Mouse (Mus musculus) macrophage (primary cell): ENCODE measurements around the gene Ror2. TPM values are rescaled to one million over a fixed set of nuclear protein-coding genes. Genes with fewer than 3 reads are reported as not detected.

Experiments used
- H3K27ac ChIP-seq: fragments of 350-480 bp; formaldehyde crosslinking; 2 replicates; pipeline ENCODE4 v1.9.0; 2021
- H3K36me3 ChIP-seq: fragments of 350-480 bp; formaldehyde crosslinking; 2 replicates; pipeline ENCODE4 v1.9.0; 2021; ENCODE audit errors: inconsistent target
- H3K4me3 ChIP-seq: fragments of 350-480 bp; formaldehyde crosslinking; 2 replicates; pipeline ENCODE4 v1.9.0; 2021; ENCODE audit errors: inconsistent target
- H3K79me2 ChIP-seq: fragments of 350-480 bp; formaldehyde crosslinking; 2 replicates; pipeline ENCODE4 v1.9.0; 2021; ENCODE audit errors: inconsistent target
- WGBS: methylation state at CpG from one replicate; pipeline ENCODE4 v1.1.7; 2026; ENCODE audit warnings: inconsistent platforms; ENCODE audit not compliant: missing documents; 5-methylcytosine and 5-hydroxymethylcytosine counted together
- polyA plus RNA-seq: library from polyadenylated mRNA; stranded (reverse); fragments of 250-400 nt; gene quantifications from 3 replicates; pipeline ENCODE4 v1.2.4, GENCODE M21; 2018; ENCODE audit warnings: inconsistent platforms

Ror2 gene
- polyA plus RNA-seq, 1 experiment from 2014 or later, result not detected

DNA sequence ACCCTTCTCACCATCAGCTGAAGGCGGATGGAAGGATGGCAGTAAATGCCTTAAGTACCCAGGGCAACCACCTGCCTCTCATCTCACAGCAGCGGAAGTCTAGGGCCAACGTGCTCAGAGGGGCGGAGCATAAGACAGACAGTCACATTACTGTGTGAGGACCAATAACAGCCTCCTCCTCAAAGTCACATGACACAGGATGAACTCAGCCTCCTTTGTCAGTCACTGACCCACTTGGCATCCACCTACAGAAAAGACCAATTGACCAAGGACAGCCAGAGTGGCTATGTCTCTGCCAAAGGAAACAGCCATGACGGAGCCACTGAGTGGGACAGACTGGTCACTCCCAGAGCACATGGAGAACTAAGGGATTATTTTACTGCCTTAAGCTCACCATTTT lies 160.3 kb downstream of the Ror2 start:
- no peak overlapping the region for H3K27ac ChIP-seq
- H3K79me2 ChIP-seq, result no peaks in the 10 kb centered on the region
- WGBS, result 93% methylated on average over 5 of the region's 5 CpGs
- no peaks in the 10 kb centered on the region for H3K36me3 ChIP-seq
- H3K4me3 ChIP-seq, result no peak overlapping the region

DNA sequence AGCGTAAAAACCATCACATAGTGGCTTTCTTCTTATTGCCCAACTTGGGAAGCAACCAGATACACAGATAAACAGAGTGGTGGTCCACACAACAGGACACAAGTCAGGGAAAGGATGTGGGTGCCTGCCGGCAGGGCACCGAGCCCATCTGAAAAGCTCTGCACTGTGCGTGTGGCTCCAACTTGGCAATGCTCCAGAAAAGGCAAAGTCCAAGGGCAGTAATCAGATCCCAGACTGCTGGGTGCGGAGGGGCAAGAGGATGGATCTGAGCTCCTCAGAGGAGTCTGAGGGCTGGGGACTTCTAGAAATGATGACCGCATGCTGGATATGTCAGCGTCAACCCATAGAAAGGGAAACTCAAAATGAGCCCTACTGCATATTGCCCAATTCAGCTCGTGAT lies 163.8 kb downstream of the Ror2 start:
- Histone ChIP-seq H3K4me3 (no peak overlapping the region), H3K36me3 (no peaks in the 10 kb centered on the region), H3K27ac (no peak overlapping the region), H3K79me2 (no peaks in the 10 kb centered on the region)
- WGBS, result 88% methylated on average over 8 of the region's 8 CpGs

DNA sequence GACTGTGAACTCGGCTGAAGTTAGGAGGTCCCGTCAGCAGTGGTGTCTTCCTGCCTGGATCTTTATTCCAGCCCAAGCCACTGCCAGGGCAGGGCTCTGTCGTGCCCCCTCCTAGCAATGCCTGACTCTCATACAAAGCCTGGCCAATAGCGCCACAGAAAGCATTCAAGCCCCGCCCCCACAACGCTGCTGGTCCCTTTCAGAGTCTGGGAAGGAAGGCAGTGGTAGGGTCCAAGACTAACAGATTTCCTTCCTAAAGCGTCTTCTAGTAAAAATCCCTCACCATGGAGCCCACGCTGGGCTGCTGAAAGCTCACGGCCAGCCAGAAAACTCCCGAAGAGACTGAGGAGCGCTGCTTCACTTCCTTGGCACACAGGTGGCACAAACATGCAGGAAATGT lies 165.0 kb downstream of the Ror2 start:
- 14% methylated on average over 11 of the region's 11 CpGs for WGBS
- Histone ChIP-seq H3K27ac (no peak overlapping the region), H3K79me2 (no peaks in the 10 kb centered on the region), H3K4me3 (no peak overlapping the region), H3K36me3 (no peaks in the 10 kb centered on the region)

DNA sequence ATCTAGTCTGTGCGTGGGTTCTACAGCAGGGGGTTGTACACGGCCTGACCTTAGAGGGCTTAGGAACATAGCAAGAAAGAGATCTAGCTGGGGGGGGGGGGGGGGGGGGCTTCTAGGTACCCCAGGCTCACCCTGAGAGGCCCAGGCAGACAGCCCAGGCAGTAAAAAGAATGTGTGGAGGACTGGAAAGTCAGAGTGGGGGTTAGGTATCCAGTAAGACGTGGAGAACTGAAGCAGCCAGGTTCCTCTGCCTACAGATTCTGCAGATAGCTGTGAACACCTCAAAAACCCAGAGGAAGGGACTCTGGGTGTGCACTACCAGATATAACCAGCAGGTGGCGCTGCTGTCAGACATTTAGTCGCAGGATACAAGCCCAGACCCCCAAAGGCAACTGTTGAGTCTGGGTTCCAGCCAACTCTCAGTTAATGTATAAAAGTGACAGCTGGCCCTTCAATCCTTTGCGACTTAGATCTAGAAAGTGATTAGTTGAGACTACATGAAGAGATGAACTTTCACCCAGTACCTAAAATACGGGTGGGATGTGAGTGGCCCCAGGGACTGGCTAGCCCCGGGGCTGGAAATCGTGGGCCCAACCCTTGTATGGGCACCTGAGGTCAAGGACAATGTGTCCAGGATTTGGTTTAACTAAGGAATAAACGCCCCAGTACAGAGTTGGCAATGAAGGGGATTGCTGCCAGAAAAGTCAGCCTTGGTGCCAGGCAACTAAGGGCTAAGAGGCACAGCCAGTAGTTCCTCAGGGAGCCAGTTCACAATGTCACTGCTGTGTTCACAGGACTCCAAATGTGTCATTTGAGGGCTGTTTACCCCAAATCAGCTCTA lies 166.1 kb downstream of the Ror2 start:
- Histone ChIP-seq H3K36me3 (no peaks in the 10 kb centered on the region), H3K27ac (no peak overlapping the region), H3K79me2 (no peaks in the 10 kb centered on the region), H3K4me3 (no peak overlapping the region)
- 41% methylated on average over 10 of the region's 10 CpGs for WGBS

DNA sequence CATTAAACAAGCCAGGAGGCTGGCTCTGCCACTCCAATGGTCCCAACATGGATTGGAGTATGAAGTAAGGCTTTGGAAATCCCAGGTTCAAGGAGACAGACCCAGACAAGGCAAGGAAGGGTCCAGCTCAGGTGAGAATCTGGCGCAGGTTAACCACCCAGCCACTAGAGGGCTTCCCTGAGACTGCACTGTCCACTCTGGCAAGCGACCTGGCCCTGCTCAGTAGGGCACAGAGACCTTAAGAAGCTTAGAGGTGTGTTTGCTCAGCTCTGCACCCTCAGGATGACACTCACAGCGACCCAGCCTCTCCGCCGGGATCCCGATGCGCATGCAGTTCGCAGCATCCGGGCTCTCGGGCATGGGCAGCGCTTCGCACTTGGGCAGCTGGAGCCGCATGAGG lies 167.5 kb downstream of the Ror2 start:
- Histone ChIP-seq H3K27ac (no peak overlapping the region), H3K79me2 (no peaks in the 10 kb centered on the region), H3K4me3 (no peak overlapping the region), H3K36me3 (no peaks in the 10 kb centered on the region)
- 80% methylated on average over 13 of the region's 13 CpGs for WGBS

DNA sequence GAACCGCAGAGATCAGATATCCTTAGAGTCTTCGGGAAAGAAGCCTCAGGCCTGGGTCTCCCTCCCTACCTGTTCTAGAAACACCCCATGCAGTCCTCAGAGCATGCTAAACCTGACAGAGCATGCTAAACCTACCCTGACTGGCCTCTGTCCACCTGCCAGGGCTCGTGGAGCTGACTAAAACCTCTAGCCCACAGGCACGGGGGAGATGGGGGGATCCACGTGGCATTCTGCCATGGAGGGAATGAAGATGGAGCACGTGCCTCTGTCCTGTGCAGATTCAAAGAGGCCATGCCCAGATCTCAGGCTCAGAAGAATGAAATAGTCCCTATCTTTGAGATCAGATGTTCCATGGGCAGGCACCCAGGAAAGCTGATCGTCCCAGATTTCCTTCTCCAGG lies 168.0 kb downstream of the Ror2 start:
- H3K4me3 ChIP-seq, result no peak overlapping the region
- H3K79me2 ChIP-seq, result no peaks in the 10 kb centered on the region
- H3K27ac ChIP-seq, result no peak overlapping the region
- WGBS, result 85% methylated on average over 6 of the region's 7 CpGs
- no peaks in the 10 kb centered on the region for H3K36me3 ChIP-seq

DNA sequence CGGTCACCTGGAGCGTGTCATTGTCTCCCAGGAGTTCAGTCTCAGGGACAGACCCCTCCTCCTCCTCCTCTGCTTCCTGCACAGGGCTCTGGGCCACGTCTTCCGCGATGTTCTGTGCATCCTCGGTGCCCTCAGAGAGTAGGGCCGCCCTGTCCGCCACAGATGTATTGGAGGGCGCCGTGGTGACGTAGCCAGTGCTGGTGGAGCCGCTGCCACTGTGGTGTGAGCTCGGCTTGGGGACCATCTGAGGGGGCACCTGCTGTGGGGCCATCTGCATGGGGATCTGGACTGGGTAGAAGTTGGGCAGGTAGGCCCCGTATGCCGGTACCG lies 175.7 kb downstream of the Ror2 start:
- 97% methylated on average over 16 of the region's 16 CpGs for WGBS
- no peak overlapping the region for H3K4me3 ChIP-seq
- H3K79me2 ChIP-seq, result no peaks in the 10 kb centered on the region
- H3K27ac ChIP-seq, result no peak overlapping the region
- no peaks in the 10 kb centered on the region for H3K36me3 ChIP-seq

DNA sequence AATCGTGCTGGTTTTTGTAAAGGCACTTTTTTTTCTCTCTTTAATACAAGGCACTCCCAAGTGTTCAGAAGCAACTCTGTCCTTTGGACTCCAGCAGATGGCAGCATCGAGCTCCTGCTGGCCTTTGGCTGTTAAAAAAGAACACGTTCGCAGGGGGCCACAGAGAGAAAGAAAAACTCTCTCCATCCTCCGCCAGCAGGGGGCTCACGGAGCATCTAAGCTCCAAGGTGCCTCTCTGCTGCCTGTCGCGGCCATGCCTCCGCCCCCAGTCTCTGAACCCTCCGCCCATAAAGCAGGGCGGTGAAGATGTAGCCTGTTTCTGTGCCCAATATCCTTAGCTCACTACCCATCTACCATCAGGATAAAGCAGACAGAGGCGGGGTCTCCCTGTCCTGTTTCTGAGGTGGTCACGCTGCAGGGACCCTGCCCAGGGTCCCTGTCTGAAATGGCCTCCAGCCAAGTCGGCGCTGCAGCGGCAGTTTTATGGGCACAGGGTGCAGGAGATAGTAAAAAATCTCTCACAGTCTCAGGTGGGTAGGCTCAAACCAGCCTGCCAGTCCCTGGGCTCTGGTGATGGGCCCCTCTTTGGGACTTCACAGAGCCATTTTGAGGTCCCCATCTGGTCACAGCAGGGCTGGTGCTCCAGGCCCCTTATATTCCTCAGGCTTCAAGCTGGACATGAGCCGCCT lies 176.2 kb downstream of the Ror2 start:
- no peak overlapping the region for H3K4me3 ChIP-seq
- 32% methylated on average over 17 of the region's 17 CpGs for WGBS

DNA sequence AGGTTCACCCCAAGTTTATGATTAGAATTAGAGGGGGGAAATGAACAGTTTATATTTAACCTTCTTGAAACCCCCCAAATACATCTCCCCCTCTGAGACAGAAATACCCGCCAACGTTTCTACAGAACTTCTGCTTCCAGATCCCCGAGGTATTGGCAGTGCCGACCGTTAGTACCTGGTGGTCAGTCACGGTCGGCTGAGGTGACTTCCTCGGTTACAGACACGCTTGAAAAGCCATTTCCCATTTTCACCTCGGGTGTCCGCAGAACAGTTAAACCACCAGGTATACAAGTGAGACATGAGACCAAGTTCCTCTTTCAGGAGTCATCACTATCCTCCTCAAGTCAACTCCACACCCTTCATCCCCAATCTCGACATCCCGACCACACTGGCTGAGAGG lies 179.2 kb downstream of the Ror2 start:
- Histone ChIP-seq H3K79me2 (no peaks in the 10 kb centered on the region), H3K4me3 (no peak overlapping the region), H3K36me3 (no peaks in the 10 kb centered on the region), H3K27ac (no peak overlapping the region)
- 6% methylated on average over 13 of the region's 13 CpGs for WGBS

More for the DNA sequence above, 176.2 kb downstream of the Ror2 start:
- Histone ChIP-seq H3K79me2 (no peaks in the 10 kb centered on the region), H3K36me3 (no peaks in the 10 kb centered on the region), H3K27ac (no peak overlapping the region)

DNA sequence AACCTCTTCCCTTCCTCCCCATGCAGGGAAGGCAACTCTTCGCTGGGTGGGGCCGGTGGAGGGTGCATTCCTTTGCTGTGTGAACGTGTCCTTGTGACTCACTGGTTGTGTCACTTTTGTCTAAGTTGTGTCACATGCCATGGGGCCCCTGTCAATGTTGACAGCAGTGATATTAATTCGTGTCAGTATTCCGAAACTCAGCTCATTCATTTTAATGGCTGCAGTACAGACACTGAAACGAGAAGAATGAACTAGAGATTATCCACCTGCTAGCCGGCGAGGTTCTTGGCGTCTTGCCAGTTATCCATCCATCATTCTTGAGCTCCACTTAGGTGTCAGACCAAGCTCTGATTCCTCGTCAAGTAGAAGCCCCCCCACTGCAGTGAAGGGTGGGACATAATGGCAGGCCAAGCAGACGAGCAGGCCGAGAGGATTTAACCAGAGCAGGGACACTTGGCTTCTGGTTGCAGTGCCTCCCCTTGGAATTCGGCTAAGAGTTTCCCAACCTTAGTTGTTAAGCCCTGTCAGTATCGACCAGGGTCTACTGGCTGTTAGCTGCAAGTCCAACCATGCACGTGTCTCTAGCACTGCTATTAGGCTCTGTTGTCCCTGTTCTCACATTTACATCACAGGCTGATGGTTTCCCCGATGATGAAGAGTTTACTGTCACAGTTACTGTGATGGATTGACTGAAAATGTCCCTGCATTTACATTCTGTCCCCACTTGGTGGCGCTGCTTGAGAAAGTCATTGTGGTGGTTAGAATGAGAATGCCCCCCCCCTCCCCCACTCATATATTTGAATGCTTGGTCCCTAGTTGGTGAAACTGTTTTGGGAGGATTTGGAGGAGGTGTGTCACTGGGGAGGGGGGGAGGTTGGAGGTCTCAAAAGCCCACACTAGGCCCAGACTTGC lies 185.9 kb downstream of the Ror2 start:
- Histone ChIP-seq H3K79me2 (no peaks in the 10 kb centered on the region), H3K36me3 (no peaks in the 10 kb centered on the region), H3K4me3 (no peak overlapping the region), H3K27ac (no peak overlapping the region)
- 70% methylated on average over 17 of the region's 17 CpGs for WGBS

DNA sequence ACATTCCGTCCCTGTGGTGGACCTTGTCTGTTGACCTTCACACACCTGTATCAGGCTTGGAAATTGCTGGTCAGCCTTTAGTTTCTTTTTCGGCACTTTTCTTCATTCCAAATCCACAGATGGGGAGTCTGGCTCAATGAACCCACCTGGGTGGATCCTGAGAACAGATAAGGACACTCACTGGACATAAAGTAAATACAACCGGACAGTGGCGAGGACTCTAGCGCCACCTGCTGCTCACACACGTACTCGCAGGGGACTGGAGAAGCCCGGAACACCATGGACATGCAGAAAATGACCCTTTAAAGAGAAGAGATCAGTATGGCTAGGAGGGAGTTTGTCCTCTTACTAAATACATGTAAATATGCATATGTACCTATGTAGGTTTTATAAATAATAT lies 189.3 kb downstream of the Ror2 start:
- no peak overlapping the region for H3K27ac ChIP-seq
- H3K4me3 ChIP-seq, result no peak overlapping the region
- no peaks in the 10 kb centered on the region for H3K79me2 ChIP-seq
- H3K36me3 ChIP-seq, result no peaks in the 10 kb centered on the region
- 18% methylated on average over 8 of the region's 8 CpGs for WGBS

DNA sequence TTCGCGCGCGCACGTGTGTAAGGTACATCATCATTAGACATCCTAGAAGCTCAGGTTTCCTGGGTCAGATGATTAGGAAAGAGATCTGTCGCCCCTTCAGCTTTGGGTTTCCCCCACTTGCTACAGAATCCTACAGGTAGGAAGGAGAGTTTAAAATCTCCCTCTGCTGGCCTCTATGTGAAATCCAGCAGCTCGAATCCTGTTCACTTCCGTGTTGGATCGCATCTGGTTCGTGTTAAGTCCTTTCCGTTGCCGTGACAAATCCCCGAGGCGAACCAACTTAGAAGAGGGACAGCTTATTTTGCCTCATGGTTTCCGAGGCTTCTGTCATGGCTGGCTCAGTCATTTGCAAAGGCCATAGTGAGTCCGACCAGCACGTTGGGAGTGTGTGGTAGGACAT lies 190.7 kb downstream of the Ror2 start:
- WGBS, result 79% methylated on average over 17 of the region's 17 CpGs
- no peaks in the 10 kb centered on the region for H3K36me3 ChIP-seq
- no peak overlapping the region for H3K27ac ChIP-seq
- H3K4me3 ChIP-seq, result no peak overlapping the region
- H3K79me2 ChIP-seq, result no peaks in the 10 kb centered on the region

DNA sequence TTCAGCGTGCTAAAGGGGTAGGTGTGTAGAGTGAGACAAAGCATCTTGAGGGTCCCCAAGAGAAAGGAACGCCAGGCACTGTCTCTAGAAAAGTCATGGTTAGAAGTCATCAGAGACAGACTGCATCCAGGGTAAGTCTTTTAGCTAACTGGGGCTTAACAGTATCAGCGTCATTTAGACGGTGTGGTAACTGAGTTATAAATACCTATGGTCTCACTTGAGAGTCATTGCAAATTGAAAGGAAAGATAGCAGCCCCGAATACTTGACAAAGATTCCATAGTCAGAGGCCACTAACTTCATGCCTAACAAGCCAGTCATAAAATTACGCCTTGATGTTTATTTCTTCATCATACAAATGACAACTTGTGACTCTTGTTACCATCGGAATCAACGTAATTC lies 191.3 kb downstream of the Ror2 start:
- no peak overlapping the region for H3K27ac ChIP-seq
- H3K4me3 ChIP-seq, result no peak overlapping the region
- H3K79me2 ChIP-seq, result no peaks in the 10 kb centered on the region
- 90% methylated on average over 8 of the region's 8 CpGs for WGBS
- no peaks in the 10 kb centered on the region for H3K36me3 ChIP-seq

DNA sequence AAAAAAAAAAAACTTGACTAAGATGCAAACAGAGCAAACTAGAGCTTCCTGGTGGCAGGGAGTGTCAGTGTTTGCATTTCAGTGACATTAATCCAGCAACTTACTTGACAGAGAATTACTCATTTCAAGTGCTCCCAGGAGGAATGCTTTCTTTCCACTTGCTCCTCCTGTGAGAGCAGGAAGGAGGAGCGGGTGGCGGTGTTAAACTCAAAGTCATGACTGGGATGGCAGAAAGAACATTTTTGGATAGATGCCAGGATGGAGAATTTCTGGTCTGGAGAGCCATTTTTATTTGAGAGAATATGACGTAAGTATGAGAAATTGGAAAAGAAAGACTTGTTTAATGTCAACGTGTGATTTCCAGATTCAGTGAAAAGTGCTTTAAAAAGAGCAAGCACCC lies 192.5 kb downstream of the Ror2 start:
- no peaks in the 10 kb centered on the region for H3K79me2 ChIP-seq
- H3K27ac ChIP-seq, result no peak overlapping the region
- no peak overlapping the region for H3K4me3 ChIP-seq
- WGBS, result 95% methylated on average over 4 of the region's 4 CpGs
- no peaks in the 10 kb centered on the region for H3K36me3 ChIP-seq
